Mouse (Mus musculus): ENCODE measurements at regions not wholly inside any gene's neighbourhood (a gene's known extent, or its start where the extent isn't known, plus 50 kb on each side); places are given as distances from the start of the nearest gene placed in this dataset.
"Not testable (repeated sequence)": the region's sequence is repeated elsewhere in the genome, so short reads cannot be mapped to it uniquely, and the experiment has no call there.

GRCm38 (mm10) chr16:77852066-77852781, 250.3 kb upstream of the Gm11146 start:
- no peak for DNase-seq (ENCODE audit: low spot score)

DNA sequence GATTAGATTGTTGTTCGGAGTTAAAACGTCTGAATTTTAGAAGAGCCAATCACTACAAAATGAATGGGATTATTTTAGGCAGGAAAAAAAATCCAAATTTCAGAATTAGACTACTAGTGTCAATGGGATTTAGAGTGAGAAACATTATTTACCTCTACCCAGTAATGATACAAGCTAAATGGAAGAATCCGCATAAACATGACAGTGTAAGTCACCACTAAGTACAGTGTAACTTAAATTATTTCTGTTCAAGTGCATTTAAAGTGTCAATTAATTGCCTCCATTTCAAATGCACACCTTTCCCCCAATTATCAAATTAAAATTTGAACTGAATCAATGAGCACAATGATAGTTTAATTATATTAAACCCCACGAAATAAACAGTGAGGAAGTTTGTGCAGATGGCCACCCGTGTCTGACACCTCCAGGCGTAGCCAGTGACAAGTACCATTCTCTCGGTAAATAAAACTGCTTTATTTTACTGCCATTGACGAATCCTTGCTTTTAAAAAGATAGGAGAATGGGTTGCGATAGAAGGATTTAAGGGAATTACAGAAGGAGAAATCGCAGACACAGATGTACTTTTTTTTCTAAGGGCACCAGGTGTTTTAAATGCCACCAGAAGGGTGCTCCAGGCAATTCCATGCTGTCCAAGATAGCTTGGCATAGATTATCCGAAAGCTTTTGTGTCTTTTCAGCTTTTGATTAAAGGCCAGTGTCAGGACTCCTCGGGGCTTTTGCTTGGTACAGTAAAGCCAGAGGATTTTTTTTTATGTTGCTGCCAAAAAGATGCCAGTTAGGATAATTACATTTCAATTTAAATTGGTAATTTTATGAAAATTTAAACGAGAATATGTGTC, 249.5 kb upstream of the Gm11146 start:
- DNase-seq (ENCODE audit: low spot score): no peak

DNA sequence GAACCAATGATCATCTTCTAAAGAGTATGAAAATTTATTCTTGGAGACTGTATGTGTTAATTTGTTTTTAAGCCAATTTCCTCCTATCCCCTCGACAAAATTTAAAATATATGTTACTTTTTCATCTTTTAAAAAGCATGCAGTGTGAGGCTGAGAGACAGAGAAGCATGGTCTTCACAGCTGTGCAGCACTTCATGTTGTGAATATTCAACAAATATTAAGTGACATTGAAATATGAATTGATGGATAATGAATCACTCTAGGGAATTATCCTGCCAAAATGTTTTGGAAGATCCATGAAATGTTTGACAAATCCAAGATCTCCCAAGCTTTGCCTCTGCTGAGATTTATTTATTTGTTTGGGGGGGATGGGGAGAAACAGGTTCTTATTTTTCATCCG, 233.9 kb upstream of the Gm11146 start:
- DNase-seq (ENCODE audit: low spot score): no peak

- DNase-seq (ENCODE audit: low spot score): no peak
Measured at GRCm38 (mm10) chr16:77827322-77828117, 225.6 kb upstream of the Gm11146 start.

DNA sequence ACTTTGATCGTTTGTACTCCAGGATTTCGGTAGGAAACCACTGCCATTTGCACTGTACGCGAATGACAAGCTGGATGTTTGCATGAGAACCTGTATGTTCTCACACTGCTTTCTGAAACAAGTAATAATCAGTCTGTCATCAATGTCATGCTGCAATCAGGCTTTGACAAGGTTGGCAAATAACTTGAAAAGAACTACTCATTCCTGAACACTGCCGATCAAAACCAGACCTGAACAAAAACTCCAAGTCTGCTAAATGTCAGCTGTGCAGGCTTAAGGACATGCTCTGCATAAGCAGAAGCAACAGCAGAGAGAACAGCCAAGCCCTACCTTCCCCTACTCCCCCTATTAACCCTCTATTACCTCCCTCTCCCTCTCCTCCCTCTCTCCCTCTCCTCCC, 197.8 kb upstream of the Gm11146 start:
- DNase-seq (ENCODE audit: low spot score): no peak

- DNase-seq (ENCODE audit: low spot score): no peak
Measured at GRCm38 (mm10) chr16:77796926-77797325, 195.0 kb upstream of the Gm11146 start.

GRCm38 (mm10) chr16:77789652-77790051, 187.8 kb upstream of the Gm11146 start:
- DNase-seq (ENCODE audit: low spot score): no peak

GRCm38 (mm10) chr16:77789206-77789605, 187.3 kb upstream of the Gm11146 start:
- no peak for DNase-seq (ENCODE audit: low spot score)

DNA sequence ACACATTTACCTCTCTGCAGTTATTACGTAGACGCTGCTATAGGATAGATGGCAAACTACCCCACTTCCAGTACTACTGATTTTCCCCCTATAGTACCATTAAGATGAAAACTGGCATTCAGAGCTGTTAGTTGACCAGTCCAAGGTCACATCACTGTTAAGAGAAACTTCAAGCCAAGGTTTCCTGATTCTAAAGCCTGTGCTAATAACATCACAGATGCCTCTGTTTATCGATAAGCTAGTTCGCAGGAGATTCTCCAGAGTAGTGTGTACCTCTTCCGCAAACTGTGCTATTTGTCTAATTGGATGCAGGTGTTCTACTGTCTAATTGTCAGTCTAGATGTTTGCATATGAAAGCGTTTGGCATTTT, 186.9 kb upstream of the Gm11146 start:
- no peak for DNase-seq (ENCODE audit: low spot score)

- DNase-seq (ENCODE audit: low spot score): no peak
Measured at GRCm38 (mm10) chr16:77788041-77788780, 186.3 kb upstream of the Gm11146 start.

GRCm38 (mm10) chr16:77787025-77787424, 185.1 kb upstream of the Gm11146 start:
- DNase-seq (ENCODE audit: low spot score): no peak

DNA sequence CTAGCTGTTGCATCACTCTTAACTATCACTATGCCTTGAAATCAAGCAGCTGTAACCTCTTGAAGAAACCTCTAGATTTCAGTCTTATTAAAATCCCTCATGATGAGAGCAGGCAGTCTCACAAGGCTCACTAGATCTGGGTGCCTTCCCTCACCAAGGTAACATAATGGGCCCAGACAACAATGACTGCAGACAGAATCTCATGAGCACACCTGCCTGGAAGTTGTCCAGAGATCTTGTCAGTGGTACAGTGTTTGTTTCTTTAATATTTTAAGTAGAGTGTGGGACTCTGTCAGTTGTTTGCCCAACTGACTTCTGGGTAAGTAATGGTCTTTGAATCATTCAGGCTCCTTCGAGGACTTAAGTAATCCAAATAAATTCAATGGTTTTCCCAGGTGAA, 177.1 kb upstream of the Gm11146 start:
- no peak for DNase-seq (ENCODE audit: low spot score)

DNA sequence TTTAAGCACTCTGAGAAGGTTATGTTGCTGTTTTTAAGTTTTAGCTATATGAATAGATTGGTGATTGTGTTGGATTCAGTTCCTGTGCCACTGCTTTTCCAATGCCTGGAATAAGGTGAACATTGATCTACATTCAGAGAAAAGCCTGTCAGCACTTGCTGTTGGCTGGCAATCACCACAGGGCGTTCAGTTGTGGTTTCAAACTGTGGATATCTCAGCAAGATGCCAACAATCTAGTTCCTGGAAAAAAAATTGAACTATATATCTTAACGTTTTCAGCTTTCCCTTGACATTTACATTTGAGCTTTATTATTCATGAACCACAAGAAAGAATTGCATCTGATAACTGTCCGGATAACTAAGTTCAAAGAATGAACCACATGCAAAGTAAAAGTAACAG, 170.2 kb upstream of the Gm11146 start:
- DNase-seq (ENCODE audit: low spot score): no peak

DNA sequence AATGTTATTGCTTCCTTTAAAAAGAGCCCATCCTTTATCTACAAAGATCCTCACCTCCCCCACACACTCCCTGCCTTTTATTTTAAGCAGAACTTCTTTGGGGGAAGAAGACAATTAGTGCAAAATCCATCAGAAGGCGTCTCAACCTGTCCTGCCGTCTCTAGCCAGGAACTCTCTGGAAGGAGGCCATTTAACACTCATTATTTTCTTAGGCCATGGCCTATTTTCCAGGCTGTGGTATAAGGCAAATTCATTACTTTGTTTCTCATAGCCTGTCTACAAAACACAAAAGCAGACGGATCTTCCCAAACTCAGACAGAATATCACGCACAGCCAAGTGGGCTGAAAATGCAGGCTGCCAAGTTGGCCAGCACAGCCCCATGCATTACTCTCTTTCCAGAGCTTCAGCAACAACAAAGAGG, 159.0 kb upstream of the Gm11146 start:
- DNase-seq (ENCODE audit: low spot score): no peak

DNA sequence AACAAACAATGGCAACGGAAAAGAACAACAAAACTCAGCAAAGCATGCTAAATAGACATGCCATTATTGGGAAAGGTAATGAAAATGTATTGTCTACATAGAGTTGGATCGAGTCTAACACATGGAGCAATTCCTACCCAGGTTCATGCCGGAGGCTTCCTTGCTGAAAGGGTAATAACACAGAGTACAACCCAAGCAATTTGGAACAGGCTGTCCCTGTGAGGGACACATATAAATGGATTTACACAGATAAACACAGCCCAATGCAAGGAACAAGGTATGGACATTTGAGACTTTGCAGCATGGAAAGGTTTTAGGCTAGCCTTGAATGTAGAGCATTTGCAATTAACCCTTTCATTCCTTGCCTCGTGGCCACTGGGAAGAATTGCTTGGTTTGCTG, 158.6 kb upstream of the Gm11146 start:
- DNase-seq (ENCODE audit: low spot score): no peak

GRCm38 (mm10) chr16:77759997-77760396, 158.1 kb upstream of the Gm11146 start:
- DNase-seq (ENCODE audit: low spot score): peak; percentile 49

GRCm38 (mm10) chr16:77754882-77755281, 153.0 kb upstream of the Gm11146 start:
- no peak for DNase-seq (ENCODE audit: low spot score)

GRCm38 (mm10) chr16:77749474-77749873, 147.6 kb upstream of the Gm11146 start:
- DNase-seq (ENCODE audit: low spot score): no peak

- DNase-seq (ENCODE audit: low spot score): no peak
Measured at GRCm38 (mm10) chr16:77743838-77744237, 141.9 kb upstream of the Gm11146 start.

GRCm38 (mm10) chr16:77738821-77739220, 136.9 kb upstream of the Gm11146 start:
- DNase-seq (ENCODE audit: low spot score): no peak

DNA sequence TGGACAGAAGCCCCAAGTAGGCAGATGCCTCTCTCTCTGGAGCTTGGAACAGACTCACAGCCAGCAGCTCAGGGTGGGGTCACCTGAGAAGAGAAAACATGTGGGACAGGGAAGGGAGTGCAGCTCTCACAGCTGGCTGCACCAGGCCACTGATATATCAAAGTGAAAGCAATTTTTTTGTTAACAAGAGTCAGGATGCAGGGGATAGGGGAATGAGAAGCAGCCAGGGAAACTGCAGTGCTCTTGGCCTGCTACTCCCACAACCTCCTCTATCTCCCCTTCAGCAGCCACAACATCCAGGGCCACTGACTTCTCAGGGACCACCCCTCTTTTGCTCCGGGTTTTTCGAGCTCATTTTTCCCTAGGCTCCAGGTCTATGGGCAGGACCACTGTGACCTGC, 117.5 kb upstream of the Gm11146 start:
- no peak for DNase-seq (ENCODE audit: low spot score)

DNA sequence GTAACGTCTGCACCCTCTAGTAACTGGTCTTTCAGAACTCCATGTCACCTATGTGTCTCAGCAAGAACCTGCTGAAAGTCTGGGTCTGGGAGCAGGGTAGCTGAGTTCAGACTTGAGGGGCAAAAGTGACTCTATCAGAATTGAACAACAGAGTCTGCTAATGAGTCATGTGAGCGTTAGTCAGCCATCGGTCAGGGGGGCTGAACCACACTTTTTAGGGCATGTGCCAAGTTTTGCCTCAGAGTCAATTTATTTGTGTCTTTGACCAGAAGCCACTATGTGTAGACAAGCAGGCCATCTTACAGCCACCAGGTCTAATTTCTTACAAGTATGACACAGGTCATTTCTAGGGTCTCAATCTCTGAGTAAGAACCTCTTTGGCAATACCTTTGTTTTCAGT, 115.9 kb upstream of the Gm11146 start:
- not testable (repeated sequence) for DNase-seq (ENCODE audit: low spot score)
